Mouse (Mus musculus) MEL (cell line): ENCODE results near the gene Nisch. TPM values are rescaled to one million over a fixed set of nuclear protein-coding genes. Genes with fewer than 3 reads are reported as not detected.

ENCODE experiments used
- DNase-seq: peaks from one replicate; pipeline ENCODE4 v3.0.0; 2011; ENCODE audit warnings: low read depth, low spot score
- H3K27ac ChIP-seq: 2 replicates; pipeline ENCODE4 v1.5.1; 2012; ENCODE audit warnings: low read depth, mild to moderate bottlenecking, control low read depth, low read length, moderate library complexity; ENCODE audit not compliant: control insufficient read depth
- H3K27me3 ChIP-seq, 2 experiments: fragments of 150-350 bp in 1 of 2; sonication (generic) in 1 of 2; 2 replicates each; pipeline ENCODE4 v1.6.1; 2012; ENCODE audit warnings: low read length in 2 of 2, mild to moderate bottlenecking in 2 of 2, improper control_type of control experiment in 1 of 2, moderate library complexity in 1 of 2; ENCODE audit not compliant: insufficient read depth in 2 of 2, control insufficient read depth in 1 of 2
- H3K36me3 ChIP-seq, 2 experiments: 2 replicates each; pipeline ENCODE4 v1.6.1; 2012 to 2014; ENCODE audit warnings: low read length in 2 of 2, improper control_type of control experiment in 1 of 2, inconsistent platforms in 1 of 2, mild to moderate bottlenecking in 1 of 2; ENCODE audit not compliant: insufficient read depth in 2 of 2, control insufficient read depth in 1 of 2
- H3K4me1 ChIP-seq, 2 experiments: fragments of 150-350 bp in 1 of 2; sonication (generic) in 1 of 2; 2 replicates each; pipeline ENCODE4 v1.6.1; 2012; ENCODE audit warnings: low read length in 2 of 2, improper control_type of control experiment in 1 of 2, mild to moderate bottlenecking in 1 of 2; ENCODE audit not compliant: insufficient read depth in 2 of 2, control insufficient read depth in 1 of 2
- H3K4me3 ChIP-seq, 2 experiments: fragments of 150-350 bp in 1 of 2; sonication (generic) in 1 of 2; 2 replicates each; pipeline ENCODE4 v1.5.1; 2012; ENCODE audit warnings: low read depth in 2 of 2, low read length in 2 of 2, mild to moderate bottlenecking in 2 of 2, moderate library complexity in 2 of 2, control low read depth in 1 of 2, improper control_type of control experiment in 1 of 2; ENCODE audit not compliant: control insufficient read depth in 1 of 2, insufficient read depth in 1 of 2
- H3K79me2 ChIP-seq: 2 replicates; pipeline ENCODE4 v1.6.1; 2012; ENCODE audit warnings: mild to moderate bottlenecking, low read length, moderate library complexity; ENCODE audit not compliant: control insufficient read depth, poor library complexity, insufficient read depth
- H3K9ac ChIP-seq: 2 replicates; pipeline ENCODE4 v1.6.1; 2012; ENCODE audit warnings: low read depth, mild to moderate bottlenecking, control low read depth, low read length, moderate library complexity; ENCODE audit not compliant: control insufficient read depth, poor library complexity, severe bottlenecking
- H3K9me3 ChIP-seq: fragments of 150-350 bp; sonication (generic); replicated peaks from 2 replicates; pipeline ENCODE4 v1.6.1; 2012; ENCODE audit warnings: mild to moderate bottlenecking, low read length, improper control_type of control experiment, moderate library complexity; ENCODE audit not compliant: insufficient read depth
- E2F4 ChIP-seq: IDR thresholded peaks from 2 replicates; pipeline ENCODE4 v1.6.1; 2011; ENCODE audit warnings: low read depth, low read length, improper control_type of control experiment, borderline replicate concordance
- EP300 ChIP-seq, 2 experiments: IDR thresholded peaks; 2 replicates each; pipeline ENCODE4 v1.6.1; 2011; ENCODE audit warnings: improper control_type of control experiment in 2 of 2, low read length in 2 of 2, low read depth in 1 of 2, mild to moderate bottlenecking in 1 of 2
- ETS1 ChIP-seq: IDR thresholded peaks from 2 replicates; pipeline ENCODE4 v1.6.1; 2012; ENCODE audit warnings: low read depth, mild to moderate bottlenecking, inconsistent platforms, low read length, improper control_type of control experiment, moderate library complexity
- GATA1 ChIP-seq: IDR thresholded peaks from 2 replicates; pipeline ENCODE4 v1.6.1; 2011; ENCODE audit warnings: low read depth, low read length, improper control_type of control experiment
- HCFC1 ChIP-seq: IDR thresholded peaks from 2 replicates; pipeline ENCODE4 v1.6.1; 2012; ENCODE audit warnings: low read depth, mild to moderate bottlenecking, inconsistent platforms, low read length, improper control_type of control experiment, moderate library complexity
- KAT2A ChIP-seq: conservative IDR thresholded peaks from 2 replicates; pipeline ENCODE4 v1.6.1; 2012; ENCODE audit warnings: low read depth, low read length, improper control_type of control experiment, inconsistent platforms
- MYC ChIP-seq: IDR thresholded peaks from 2 replicates; pipeline ENCODE4 v1.6.1; 2011; ENCODE audit warnings: low read depth, mild to moderate bottlenecking, low read length, improper control_type of control experiment, moderate library complexity
- POLR2AphosphoS5 ChIP-seq: IDR thresholded peaks from 2 replicates; pipeline ENCODE4 v1.6.1; 2012; ENCODE audit warnings: low read depth, borderline replicate concordance, mild to moderate bottlenecking, inconsistent platforms, low read length, moderate library complexity, mixed read lengths
- SIN3A ChIP-seq: IDR thresholded peaks from 2 replicates; pipeline ENCODE4 v1.6.1; 2012; ENCODE audit warnings: low read length, improper control_type of control experiment, inconsistent platforms
- TAL1 ChIP-seq: IDR thresholded peaks from 2 replicates; pipeline ENCODE4 v1.6.1; 2012; ENCODE audit warnings: mild to moderate bottlenecking, inconsistent platforms, low read length, moderate library complexity, mixed read lengths
- TBP ChIP-seq: IDR thresholded peaks from 2 replicates; pipeline ENCODE4 v1.8.0; 2011; ENCODE audit warnings: low read depth, low read length, improper control_type of control experiment
- ZC3H11A ChIP-seq: IDR thresholded peaks from 2 replicates; pipeline ENCODE4 v1.6.1; 2012; ENCODE audit warnings: low read depth, mild to moderate bottlenecking, inconsistent platforms, low read length, improper control_type of control experiment
- ZKSCAN1 ChIP-seq: IDR thresholded peaks from 2 replicates; pipeline ENCODE4 v1.6.1; 2012; ENCODE audit warnings: low read depth, mild to moderate bottlenecking, inconsistent platforms, low read length, improper control_type of control experiment, moderate library complexity
- ZMIZ1 ChIP-seq: IDR thresholded peaks from 2 replicates; pipeline ENCODE4 v1.6.1; 2012; ENCODE audit warnings: low read depth, mild to moderate bottlenecking, inconsistent platforms, low read length, improper control_type of control experiment, moderate library complexity
- ZNF384 ChIP-seq: IDR thresholded peaks from 2 replicates; pipeline ENCODE4 v1.6.1; 2012; ENCODE audit warnings: low read depth, mild to moderate bottlenecking, inconsistent platforms, low read length, improper control_type of control experiment
- polyA plus RNA-seq, 2 experiments: library from polyadenylated mRNA; stranded (reverse) in 1 of 2; unstranded in 1 of 2; fragments of >175 nt in 1 of 2; fragments of >200 nt in 1 of 2; gene quantifications; 2 replicates each; pipeline versions ENCODE4 v1.2.1 to v1.2.4; 2012; ENCODE audit warnings: low replicate concordance in 2 of 2, low read depth in 1 of 2; ENCODE audit not compliant: insufficient read length in 2 of 2, insufficient read depth in 1 of 2, missing spikeins in 1 of 2
- total RNA-seq: library from RNA; depleted of rRNA; stranded (reverse); fragments of 300-350 nt; gene quantifications from 2 replicates; pipeline ENCODE4 v1.2.3, GENCODE M21; 2012

The Nisch gene
- total and polyA plus RNA-seq, 3 experiments = 53.0 to 154 TPM; not detected in 1

GRCm38 (mm10) chr14:31182786-31183290 is 33.9 kb downstream of the Nisch start:
- Histone ChIP-seq H3K79me2 (no peaks in the 10 kb centered on the region), H3K36me3 (peaks cover 0 to 19% of the 10 kb centered on the region in 2 experiments; a peak in 2 of 4 replicates), H3K4me3 (no peak overlapping the region), H3K9ac (no peak overlapping the region), H3K27me3 (no peaks in the 10 kb centered on the region), H3K9me3 (no peaks in the 10 kb centered on the region), H3K27ac (no peak overlapping the region), H3K4me1 (no peaks in the 10 kb centered on the region)
- TF ChIP-seq SIN3A = no peak
- DNase-seq = no peak

GRCm38 (mm10) chr14:31181512-31181911 is 35.2 kb downstream of the Nisch start:
- H3K36me3 ChIP-seq = peaks cover 0 to 9% of the 10 kb centered on the region in 2 experiments; a peak in 2 of 4 replicates
- no peaks in the 10 kb centered on the region for H3K9me3 ChIP-seq
- no peak for DNase-seq
- H3K4me1 ChIP-seq = no peaks in the 10 kb centered on the region
- H3K79me2 ChIP-seq = no peaks in the 10 kb centered on the region
- no peak overlapping the region for H3K4me3 ChIP-seq
- TF ChIP-seq KAT2A (no peak), ZKSCAN1 (no peak), ZC3H11A (no peak), TBP (no peak)
- H3K27me3 ChIP-seq = no peaks in the 10 kb centered on the region
- H3K9ac ChIP-seq = no peak overlapping the region
- H3K27ac ChIP-seq = no peak overlapping the region

- no peak overlapping the region for H3K4me3 ChIP-seq
- H3K79me2 ChIP-seq = no peaks in the 10 kb centered on the region
- H3K4me1 ChIP-seq = no peaks in the 10 kb centered on the region
- H3K27me3 ChIP-seq = no peaks in the 10 kb centered on the region
- no peak for TF ChIP-seq GATA1
- no peak for TF ChIP-seq POLR2AphosphoS5
- TF ChIP-seq TAL1 = no peak
- TF ChIP-seq KAT2A = no peak
- TF ChIP-seq HCFC1 = no peak
- TF ChIP-seq ZNF384 = no peak
- no peak for TF ChIP-seq E2F4
- no peak for TF ChIP-seq ETS1
- TF ChIP-seq ZMIZ1 = no peak
- no peak for TF ChIP-seq ZKSCAN1
- no peak for TF ChIP-seq MYC
- TF ChIP-seq EP300 (IDR thresholded peaks at IDR 0.05; ENCODE audit: low read depth in 1 of 2, low read length in 2 of 2) = no peak
- H3K36me3 ChIP-seq = peaks cover 0 to 6% of the 10 kb centered on the region in 2 experiments; a peak in 2 of 4 replicates
- H3K9me3 ChIP-seq = no peaks in the 10 kb centered on the region
- no peak overlapping the region for H3K9ac ChIP-seq
- no peak overlapping the region for H3K27ac ChIP-seq
- DNase-seq = no peak
Observed at GRCm38 (mm10) chr14:31179677-31180365, 36.9 kb downstream of the Nisch start.
